Mouse (Mus musculus): ENCODE results near the gene Nav2.

The Nav2 gene

DNA sequence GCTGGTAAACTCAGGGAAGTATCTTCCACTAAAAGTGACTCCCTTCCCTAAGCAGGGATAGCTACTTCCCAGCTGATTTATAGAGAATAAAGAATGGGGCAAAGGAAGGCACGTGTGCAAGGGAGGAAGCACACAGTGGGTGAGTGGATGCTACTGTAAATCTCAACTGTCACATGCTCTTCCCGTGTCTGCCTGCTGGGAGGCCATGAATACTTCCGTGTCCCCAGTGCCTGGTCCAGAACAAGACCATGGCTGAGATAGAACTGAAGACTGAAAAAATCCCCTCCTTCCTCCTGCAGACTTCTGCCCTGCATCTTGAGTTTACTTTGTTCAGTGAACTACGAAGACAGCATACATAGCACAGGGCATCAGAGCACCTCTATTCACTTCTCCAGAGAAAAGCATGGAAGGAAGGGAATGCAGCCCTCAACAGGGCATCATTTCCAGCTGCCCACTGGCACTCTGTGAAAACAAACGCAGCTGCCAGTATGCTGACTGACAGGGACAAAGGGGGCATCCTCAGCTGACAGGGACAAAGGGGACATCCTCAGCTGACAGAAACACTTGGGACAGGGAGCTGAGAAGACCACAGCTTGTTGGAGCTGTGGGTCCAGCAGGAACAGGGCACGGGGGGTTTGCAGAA is 138.0 kb downstream of the Nav2 start:
- intact Hi-C loops (cut with DNase I) = no loop called here

DNA sequence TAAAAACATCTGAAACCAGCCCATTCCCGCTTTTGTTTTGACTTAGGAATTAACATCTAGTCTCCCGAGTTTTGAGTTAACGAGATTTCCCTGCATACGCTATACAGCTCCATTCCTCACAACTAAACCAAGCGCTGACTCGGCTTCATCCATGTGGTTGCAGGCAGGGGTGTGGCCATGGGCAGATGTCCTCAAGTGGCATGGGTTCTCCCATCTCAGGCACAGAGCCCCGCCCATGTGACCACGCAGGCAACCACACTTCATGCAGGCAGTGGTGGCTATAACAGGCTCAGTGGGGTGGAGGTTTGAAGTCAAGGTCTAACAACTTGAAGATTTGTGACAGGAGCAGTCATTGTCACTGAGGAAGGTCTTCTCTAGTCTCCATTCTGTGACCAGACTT is 138.8 kb downstream of the Nav2 start:
- intact Hi-C loops (cut with DNase I) = no loop called here

DNA sequence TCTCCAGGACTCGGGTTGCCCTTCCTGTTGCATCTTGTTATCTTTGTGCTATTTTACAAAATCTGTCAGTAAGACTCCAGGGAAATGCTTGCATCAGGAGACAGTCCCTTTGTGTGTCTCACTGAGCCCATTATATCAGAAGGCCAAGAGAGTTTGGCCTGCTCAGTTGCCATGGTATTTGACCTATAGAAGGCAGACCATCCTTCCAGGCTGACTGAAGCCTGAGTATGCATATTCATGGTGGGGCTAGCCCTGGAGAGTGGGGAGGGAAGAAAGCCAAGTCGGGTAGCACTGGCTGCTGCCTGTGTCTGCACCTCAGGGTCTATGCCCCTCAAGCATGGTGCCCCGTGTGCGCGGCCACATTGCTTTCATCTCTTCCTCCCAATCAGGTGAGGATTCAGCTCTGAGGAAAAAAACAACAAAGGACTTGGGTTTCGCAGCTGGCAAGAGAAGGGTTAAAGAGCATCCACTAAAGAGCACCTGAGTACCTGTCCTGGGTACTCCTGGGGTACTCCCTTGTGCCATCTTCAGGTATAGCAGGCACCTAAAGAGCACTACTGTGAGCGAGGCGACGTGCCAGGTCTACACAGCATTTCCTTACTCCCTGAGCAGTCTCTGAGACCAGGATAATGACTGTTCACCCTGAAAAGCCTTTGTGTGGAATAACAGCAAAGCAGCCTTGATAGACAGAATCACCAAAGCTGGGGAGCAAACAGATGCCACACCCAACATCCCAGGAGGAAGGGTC is 144.5 kb downstream of the Nav2 start:
- intact Hi-C loops (cut with DNase I) = no loop called here

DNA sequence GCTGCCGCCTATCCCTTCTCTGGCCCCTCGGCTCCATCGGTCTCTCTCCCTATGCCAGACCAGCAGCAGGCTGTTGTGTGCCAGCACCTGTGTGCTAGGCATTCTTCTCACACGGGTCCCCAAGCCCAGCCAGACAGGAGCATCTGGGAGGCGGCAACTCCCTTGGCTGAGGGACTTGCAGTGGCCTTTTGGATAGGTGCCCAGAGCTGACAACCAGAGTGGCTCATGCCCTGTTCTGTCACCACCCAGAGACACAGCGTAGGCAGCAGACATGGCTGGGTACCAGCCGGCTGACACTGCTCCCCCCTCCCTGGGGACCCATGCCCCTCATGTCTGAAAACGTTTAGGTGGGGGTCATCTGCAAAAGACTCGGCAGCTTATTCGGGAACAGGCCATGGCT is 146.8 kb downstream of the Nav2 start:
- intact Hi-C loops (cut with DNase I) = no loop called here

DNA sequence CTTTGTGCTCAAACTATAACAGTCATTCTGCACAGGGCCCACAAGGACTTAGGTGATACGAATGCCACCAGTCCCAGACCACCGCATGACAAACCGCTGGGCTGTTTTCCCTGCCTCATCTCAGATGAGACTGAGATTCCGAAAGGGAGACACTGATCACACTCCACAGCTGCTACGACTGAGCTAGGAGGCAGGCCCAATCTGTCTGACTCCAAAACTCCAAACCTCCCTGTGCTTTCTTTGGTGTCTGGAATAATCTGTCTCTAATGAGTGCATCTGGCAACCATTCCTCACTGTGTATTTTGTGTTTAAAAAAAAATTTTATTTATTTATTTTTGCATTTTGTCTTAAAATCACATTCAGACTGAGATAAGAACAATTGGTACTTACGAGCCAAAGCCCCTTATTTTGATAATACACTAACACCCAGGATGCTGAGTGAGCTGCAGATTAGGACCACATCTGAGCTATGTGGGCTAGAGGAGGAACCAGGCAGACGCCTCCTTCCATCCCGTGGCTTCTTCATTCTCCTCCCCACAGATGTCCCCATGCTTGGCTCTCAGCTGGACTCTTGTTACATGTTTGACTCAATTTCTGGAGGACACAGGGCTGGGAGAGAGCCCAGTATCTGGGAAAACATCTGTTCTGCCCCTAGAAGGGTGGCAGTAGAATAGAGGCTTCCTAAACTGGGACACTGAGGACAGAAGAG is 149.9 kb downstream of the Nav2 start:
- intact Hi-C loops (cut with DNase I) = no loop called here

DNA sequence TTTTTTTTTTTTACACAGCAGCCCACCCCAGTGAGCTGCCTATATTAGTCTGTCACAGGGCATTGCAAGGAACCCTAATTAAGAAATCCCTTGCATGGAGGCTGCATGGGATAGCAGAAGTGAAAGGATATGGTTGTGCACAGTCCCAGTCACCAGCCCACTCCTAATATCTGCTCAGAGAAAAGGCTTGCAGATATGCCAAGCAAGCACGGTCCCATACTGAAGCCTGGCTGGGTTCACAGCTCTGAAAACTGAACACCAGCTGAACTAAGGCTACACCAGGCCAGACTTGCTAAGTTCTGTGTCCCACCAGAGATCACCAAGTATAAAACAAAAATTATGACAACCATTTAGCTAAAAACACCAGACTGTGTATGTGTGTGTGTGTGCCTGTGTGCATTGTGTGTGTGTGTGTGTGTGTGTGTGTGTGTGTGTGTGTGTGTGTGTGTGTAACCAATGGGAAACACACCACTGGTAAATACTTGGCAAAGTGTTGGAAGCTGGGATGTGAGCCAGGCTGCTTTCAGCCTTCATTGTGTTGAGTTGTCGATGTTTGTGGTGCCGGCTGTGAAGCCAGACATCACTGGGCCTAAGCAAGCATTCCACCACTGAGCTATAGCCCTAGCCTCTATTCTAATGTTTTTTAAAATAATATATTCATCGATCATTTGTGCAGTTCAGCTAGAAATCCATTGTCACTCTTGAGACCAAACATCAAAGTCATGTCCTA is 156.4 kb downstream of the Nav2 start:
- intact Hi-C loops (cut with DNase I) = loop anchor here (5.0 kb wide), 1 partner anchor 138 kb away; no protein-coding TSS in a partner anchor

DNA sequence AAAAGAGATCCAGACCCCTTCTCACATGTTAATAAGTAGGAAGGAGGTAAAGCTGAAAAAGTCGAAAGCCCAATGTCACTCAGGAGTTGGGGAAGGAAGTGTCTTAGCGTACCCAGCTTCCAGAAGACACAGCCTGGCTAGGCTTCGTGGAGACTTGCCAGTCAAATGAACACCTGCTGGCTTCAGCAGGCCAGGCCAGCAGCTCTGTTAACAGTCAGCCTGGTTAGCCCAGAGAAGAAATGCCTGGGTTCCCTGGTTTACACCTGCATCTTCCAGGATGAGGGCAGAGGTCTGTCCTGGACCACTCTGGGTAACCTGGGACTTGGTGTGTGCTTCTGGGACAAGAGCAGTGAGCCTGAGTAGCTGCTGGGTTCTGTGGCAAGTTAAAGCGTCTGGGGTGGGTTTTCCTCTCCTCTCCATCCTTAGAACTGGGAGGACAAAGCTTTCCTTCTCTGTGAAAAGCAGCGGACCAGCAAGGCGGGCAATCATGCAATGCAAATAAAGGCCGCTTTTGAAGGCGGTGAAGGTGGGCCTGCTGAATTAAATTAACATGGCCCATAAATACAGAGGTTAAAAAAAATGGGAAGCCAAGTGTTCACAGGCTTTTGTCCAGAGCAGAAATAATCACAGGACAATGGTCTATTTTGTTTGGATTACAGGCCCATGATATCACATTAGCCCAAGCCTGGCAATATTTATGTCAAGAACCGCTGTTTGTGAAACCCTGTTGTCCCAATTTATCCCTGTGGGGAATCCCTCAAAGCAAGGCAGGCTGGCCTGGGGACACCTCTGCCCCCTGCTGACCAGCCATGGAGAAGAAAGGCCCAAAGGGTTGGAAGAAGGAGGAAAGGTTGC is 157.3 kb downstream of the Nav2 start:
- intact Hi-C loops (cut with DNase I) = loop anchor here (5.0 kb wide), 1 partner anchor 139 kb away; no protein-coding TSS in a partner anchor

DNA sequence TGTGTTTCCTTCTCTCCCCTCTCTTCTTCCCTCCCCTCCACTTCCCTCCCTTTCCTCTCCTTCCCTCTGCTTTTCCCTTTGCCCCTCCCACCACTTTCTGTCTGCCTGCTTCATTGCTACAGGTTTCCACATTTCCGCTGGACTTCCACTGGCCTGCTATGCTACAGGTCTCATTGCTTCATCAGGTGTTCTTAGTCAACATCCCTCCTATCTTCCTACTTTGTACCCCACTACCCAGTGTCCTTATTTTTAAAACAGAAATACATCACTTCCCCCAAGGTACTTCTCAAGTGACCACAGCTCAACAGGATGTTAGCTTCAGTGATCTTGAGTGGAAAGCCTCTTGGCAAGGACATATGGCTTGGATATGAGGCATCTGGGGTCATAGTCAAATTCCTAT is 158.3 kb downstream of the Nav2 start:
- intact Hi-C loops (cut with DNase I) = loop anchor here (5.0 kb wide), 1 partner anchor 140 kb away; no protein-coding TSS in a partner anchor

DNA sequence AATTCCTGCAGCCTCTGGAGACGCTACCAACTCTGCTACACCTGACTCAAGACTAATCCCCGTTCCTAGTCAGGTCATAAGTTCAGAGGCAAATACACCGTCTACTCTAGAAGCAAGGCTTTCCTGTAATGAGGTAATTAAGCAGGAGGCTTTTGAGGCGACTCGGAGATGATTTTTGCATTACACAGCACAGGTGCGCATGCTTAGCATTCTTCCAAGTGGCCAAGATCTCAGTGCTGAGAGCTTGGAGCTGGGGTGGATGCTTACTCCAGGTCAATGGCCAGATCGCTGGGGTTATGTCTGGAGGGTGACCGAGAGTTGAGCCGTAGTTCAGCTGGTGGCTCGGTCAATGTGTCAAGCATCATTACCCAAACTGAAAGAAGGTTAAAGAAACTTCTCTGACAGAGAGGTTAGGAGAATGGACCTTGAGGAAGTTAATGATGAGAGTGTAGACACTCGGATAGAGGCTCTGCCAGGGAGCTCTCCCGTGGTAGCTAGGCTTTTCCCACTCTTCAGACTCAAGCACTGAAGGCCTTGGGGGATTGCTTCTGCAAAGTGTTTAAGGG is 161.0 kb downstream of the Nav2 start:
- intact Hi-C loops (cut with DNase I) = loop anchor here (5.0 kb wide), 1 partner anchor 142 kb away; no protein-coding TSS in a partner anchor

DNA sequence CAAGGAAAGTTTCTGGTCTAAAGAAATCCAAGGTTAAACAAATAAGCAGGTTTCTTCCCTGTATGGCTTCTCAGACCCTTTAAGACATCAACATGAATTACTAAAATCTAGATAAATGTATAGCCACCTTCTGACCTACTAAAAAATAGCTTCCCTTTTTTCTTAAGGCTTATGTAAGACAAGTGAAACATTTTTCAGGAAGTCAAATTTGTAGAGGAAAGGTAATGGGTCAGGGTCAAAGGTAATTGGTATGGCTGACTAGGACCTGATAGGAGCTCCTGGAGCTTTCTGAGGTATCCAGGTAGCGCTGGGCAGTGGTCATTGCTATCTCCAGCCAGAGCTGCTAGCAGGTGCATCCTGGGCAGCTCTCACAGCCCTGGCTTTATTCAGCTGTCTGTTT is 162.1 kb downstream of the Nav2 start:
- intact Hi-C loops (cut with DNase I) = no loop called here

DNA sequence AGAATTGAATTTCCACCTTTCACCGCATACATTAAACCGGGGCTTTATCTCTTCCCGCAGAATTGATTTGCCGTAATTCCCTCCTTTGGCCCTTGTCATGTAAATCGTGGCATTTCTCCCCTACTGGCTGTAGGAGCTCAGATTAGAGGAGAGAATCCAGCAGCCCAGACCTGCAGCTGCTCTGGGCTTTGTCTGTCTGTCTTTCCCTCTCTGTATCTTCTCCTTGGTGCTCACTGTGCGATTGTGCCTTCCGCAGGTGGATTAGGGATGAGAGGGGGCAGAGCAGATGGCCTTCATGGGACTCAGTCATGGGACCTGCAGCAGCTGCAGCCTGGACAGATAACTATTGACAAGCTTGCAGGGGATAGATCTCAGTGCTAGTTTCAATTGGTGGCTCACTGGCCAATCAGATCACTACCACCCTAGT is 162.6 kb downstream of the Nav2 start:
- intact Hi-C loops (cut with DNase I) = no loop called here

DNA sequence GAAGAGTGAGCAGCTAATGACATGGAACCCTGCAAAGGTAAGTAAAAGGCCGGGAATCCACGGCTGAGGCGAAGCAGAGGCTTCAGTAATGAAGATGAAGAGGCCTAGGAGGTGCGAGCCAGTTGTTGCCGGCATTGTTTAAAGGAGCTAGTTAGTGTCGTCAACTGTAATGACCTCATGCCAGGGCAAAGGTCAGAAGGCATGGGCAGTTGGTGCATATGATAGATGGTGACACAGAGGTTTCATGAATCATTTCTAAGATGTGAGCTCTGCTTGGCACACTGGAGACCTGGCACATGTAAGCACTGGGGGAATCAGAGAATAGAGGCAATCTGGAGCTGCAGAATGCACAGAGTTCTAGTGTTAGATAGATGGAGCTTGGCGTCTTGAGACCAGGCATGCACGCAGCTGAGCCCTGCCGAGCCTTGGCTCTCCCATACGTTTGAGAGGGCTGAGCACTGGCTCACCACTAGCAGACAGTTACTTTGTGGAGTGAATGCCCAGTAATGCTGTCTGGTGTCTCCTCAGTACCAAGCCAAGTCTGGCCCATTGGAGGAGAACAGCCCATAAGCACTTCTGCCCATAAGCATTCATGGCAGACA is 166.9 kb downstream of the Nav2 start:
- intact Hi-C loops (cut with DNase I) = no loop called here

DNA sequence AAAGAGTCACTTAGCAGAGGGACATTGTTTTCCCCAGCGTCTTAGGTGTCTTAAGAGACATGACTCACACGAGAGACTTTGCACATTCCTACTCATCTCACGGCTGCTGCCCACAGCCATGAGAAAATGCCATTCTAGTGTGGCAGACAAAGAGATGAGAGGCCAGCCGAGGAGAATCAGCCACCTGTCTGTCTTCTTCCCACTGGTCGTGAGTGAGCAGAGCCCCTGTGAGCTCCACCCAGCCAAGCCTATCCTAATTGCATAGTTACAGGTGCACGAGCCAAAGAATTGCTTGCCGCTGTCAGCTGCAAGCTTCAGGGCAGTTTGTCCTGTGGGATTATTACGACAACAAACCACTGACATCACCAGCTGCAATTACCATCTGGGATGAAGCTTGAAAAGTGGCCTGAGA is 167.8 kb downstream of the Nav2 start:
- intact Hi-C loops (cut with DNase I) = no loop called here

DNA sequence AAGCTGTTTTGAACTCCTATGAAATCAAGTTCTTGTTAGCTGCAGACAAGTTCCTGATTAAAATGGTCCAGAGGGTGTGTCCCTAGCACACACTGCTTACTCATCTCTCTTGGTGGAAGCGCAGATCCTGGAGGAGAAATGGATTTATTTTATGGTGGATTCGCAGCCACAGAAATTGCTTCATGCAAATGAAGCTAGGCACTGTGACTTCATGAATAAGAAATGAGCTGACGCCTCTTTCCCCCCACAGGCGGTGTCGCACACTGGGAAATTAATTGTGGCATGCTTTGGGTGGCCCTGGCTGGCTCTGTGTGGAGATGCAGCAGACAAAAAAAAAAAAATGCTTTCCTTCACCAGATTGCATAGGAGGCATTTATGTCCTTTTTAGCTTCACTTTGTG is 170.4 kb downstream of the Nav2 start:
- intact Hi-C loops (cut with DNase I) = no loop called here

DNA sequence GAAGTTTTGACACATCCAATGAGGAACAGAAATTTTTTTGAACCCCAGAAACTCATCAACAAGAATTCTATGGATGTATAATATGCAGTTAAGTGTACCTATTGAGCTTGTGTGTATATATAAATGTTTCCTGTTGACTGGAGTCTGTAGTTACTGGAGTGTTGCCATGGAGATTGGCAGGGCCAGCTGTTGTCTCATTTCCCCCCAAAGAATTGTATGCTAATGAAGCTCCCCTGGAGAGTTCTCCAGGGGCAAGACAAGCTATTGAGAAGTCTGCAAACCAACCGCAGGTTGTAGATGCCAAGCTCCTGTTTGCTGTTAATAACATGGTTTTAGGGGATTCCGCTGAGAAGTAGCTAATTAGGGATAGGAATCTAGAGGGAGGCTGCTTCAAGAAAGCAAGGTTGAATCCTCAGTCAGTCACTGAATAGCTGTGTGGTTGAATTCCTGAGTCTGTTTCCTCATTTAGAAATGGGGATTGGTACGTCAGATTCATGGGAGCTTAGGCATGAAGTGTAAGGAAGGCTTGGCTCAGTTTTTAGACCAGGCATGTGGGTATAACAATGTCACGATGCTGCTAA is 174.2 kb downstream of the Nav2 start:
- intact Hi-C loops (cut with DNase I) = no loop called here

DNA sequence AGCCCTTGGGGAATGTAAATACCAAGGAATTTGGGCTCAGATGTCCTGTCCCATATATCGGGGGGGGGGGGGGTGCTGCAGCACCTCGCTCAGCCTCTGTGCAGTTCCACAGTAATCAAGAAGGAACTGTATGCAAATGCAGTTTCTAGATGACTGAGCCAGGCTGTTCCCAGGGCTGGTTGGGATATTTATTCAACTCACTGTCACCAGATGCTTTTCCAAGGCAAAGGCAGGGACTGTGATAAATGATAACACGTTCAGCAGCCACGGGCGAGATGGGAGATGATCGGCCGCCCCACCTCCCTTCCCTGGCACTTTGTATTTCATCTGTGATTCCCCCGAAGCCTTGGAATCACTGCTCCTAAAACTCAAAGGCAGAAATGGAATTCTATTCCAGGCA is 176.3 kb downstream of the Nav2 start:
- intact Hi-C loops (cut with DNase I) = no loop called here

DNA sequence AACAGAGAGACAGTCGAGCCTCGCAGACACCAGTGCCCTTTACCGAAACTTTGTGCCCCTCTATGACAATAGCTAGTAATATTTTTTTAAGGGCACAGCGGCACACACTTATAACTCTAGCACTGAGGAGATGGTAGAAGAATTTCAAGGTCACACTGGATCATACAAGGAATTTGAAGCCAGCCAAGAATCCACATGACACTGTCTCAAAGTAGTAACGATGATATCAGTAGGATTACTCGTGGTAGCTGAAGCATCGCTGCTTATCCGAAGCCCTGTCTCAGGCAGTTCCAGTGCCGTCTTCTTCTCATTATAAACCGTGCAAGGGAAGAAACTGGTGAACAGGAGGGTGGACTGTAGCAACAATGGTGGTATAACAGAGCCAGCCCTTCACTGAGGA is 177.2 kb downstream of the Nav2 start:
- intact Hi-C loops (cut with DNase I) = no loop called here

DNA sequence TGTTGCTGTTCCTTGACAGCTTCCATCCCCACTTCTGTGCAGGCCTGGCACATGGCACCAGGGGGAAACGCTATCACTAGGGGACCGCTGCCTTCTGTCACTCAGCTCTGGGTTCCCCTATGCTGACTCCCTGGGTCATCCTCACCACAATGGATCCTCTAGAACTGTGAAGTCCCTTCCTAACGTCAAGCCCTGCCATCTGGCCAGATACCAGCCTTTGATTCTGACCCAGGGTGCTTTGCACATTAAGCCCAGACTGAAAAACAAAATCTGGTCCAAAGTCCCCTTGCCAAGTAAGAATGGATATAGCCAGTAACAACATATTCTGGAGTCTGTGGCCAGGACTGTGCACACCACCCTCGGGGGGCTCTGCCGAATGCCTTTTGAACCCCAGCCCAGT is 178.6 kb downstream of the Nav2 start:
- intact Hi-C loops (cut with DNase I) = no loop called here

DNA sequence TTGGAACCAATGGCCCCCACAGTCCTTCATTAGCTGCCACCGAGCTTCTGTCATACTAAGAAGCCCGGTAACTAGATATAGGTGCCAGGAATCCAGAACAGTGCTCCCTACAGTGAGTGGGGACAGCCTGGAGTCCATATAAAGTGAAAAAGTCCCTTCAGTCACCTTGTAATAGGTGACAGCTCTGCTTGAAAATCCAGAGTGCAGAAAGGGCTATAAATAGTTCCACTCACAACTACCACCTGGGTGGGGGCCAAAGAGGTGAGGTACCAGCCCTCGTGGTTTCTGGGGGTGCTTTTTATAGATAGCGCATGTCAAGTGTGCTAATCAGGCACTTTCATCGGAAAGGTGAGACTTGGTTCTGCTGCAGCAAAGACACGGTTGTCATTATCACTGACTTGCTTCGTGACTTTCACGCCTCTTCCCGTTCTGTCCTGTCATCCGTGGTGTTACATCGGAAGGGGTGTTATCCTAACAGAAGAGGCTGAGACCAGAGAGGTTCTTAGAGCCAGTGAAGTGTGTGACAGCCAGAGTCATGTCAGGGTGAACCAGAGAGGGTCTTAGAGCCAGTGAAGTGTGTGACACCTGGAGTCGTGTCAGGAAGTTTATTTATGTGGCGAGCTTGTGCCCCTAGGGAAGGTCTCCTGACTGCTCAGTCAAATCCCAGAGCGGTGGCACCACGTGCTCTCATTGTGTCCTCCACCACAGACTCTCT is 179.8 kb downstream of the Nav2 start:
- intact Hi-C loops (cut with DNase I) = no loop called here

Data from adrenal gland (tissue).